Mouse (Mus musculus) ES-Bruce4 (cell line): ENCODE measurements around the gene Ankrd36.

Source experiments
- CTCF ChIP-seq: IDR thresholded peaks from one replicate; pipeline ENCODE4 v1.8.1; 2011; ENCODE audit warnings: low read depth, low read length
- POLR2A ChIP-seq: IDR thresholded peaks from one replicate; pipeline ENCODE4 v1.8.1; 2011; ENCODE audit warnings: low read length; ENCODE audit not compliant: insufficient read depth

DNA sequence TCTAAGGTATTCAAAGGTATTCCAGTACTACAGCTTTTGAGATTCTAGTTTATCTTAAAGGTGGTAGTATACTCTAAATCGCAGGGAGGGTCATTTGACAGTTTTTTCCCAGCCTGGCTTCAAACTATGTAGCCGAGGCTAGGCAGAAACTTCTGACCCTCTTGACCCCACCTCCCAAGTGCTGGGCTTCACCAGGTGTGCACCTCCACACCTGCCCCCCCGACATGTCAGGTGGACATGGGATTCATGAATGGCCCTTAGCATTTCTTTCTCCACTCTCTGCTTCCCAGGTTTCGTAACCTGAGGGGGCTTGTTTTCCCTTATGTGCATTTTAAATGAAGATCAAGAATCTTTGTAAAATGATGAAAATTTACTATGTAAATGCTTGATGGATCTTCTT is 44.1 kb upstream of the Ankrd36 start:
- no peak for TF ChIP-seq CTCF
- no peak for TF ChIP-seq POLR2A
